Mouse (Mus musculus): ENCODE data around the gene Hnrnpa3. TPM values are rescaled to one million over a fixed set of nuclear protein-coding genes. Genes with fewer than 3 reads are reported as not detected.

Hnrnpa3 gene
- polyA plus RNA-seq, 1 experiment from 2014 or later = 135 TPM

DNA sequence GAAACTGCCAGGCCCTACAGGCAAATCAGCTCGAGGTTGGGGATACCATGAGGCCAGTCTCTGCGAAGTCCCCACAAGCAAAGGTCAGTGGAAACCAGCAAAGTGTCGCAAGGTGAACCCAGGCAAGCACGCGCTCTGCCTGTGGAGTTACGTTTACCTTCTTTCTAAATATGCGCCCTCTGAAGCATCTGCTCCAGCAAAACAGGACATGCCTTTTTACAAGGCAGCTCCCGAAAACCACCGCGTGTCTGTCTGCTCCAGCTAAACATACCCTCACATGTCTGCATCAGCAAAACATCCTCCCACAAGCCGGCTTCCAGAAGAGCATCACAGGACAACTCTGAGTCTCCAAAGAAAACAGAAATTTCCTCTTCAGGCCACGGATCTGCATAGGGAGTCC lies 13.8 kb upstream of the Hnrnpa3 start:
- no peak overlapping the region for H3K4me3 ChIP-seq (replicated peaks; ENCODE audit: low read length)
- H3K27me3 ChIP-seq (ENCODE audit: control insufficient read depth, insufficient read depth, low read length) = no peaks in the 10 kb centered on the region
- 94% methylated on average over 12 of the region's 12 CpGs for WGBS
- ATAC-seq (ENCODE audit: low FRiP score) (no peak), DNase-seq (ENCODE audit: low spot score) (no peak)
- H3K9ac ChIP-seq = no peak overlapping the region
- no peaks in the 10 kb centered on the region for H3K4me1 ChIP-seq (replicated peaks; ENCODE audit: control insufficient read depth, insufficient read depth, low read length)
- no peak overlapping the region for H3K4me2 ChIP-seq (replicated peaks)
- no peaks in the 10 kb centered on the region for H3K36me3 ChIP-seq (replicated peaks; ENCODE audit: control insufficient read depth, insufficient read depth)
- no peaks in the 10 kb centered on the region for H3K9me3 ChIP-seq (ENCODE audit: control insufficient read depth, low read length)
- no peak overlapping the region for H3K27ac ChIP-seq

DNA sequence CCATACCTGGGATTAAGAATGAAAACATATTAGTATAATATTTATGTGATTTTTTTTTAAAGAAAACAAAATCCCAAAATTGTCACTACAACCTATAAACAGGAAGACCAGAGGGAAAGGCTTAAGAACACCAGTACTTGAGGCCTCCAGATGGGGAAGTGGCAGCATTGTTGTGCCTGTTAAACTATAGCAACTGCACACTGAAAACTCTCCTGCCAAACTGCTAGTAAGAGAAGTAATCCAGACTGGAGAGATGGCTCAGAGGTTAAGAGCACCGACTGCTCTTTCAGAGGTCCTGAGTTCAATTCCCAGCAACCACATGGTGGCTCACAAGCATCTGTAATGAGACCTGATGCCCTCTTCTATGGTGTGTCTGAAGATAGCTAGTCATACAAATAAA lies 8.6 kb upstream of the Hnrnpa3 start:
- no peaks in the 10 kb centered on the region for H3K36me3 ChIP-seq (replicated peaks; ENCODE audit: control insufficient read depth, insufficient read depth)
- no peak overlapping the region for H3K27ac ChIP-seq
- no peak overlapping the region for H3K4me3 ChIP-seq (replicated peaks; ENCODE audit: low read length)
- H3K9me3 ChIP-seq (ENCODE audit: control insufficient read depth, low read length) = no peaks in the 10 kb centered on the region
- no peak for DNase-seq (ENCODE audit: low spot score)
- H3K9ac ChIP-seq = no peak overlapping the region
- ATAC-seq (ENCODE audit: low FRiP score) = no peak
- H3K4me2 ChIP-seq (replicated peaks) = no peak overlapping the region
- WGBS = 91% methylated on average over 1 of the region's 1 CpGs
- no peaks in the 10 kb centered on the region for H3K4me1 ChIP-seq (replicated peaks; ENCODE audit: control insufficient read depth, insufficient read depth, low read length)
- H3K27me3 ChIP-seq (ENCODE audit: control insufficient read depth, insufficient read depth, low read length) = no peaks in the 10 kb centered on the region

DNA sequence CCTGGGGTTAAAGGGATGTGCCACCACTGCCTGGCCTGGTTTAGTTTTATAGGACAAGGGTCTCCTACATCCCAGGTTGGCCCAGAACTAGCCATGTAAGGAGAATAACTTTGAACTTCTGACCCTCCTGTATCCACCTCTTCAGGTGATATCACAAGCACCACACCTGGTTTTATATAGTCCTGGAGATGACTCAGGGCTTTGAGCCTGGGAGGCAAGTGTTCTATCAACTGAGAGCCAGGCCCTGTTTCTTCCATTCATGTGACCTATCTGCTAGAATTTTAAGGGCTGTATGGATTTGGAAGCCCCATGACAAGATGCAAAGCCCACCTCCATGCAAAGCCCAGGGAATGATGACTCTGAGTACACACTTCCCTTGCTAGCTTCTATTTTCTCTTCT lies 5.9 kb upstream of the Hnrnpa3 start:
- Histone ChIP-seq H3K36me3 (replicated peaks; ENCODE audit: control insufficient read depth, insufficient read depth) (no peaks in the 10 kb centered on the region), H3K4me3 (replicated peaks; ENCODE audit: low read length) (no peak overlapping the region), H3K9me3 (ENCODE audit: control insufficient read depth, low read length) (no peaks in the 10 kb centered on the region), H3K4me2 (replicated peaks) (no peak overlapping the region), H3K9ac (no peak overlapping the region), H3K27me3 (ENCODE audit: control insufficient read depth, insufficient read depth, low read length) (no peaks in the 10 kb centered on the region), H3K4me1 (replicated peaks; ENCODE audit: control insufficient read depth, insufficient read depth, low read length) (peaks cover 8% of the 10 kb centered on the region), H3K27ac (no peak overlapping the region)
- DNase-seq (ENCODE audit: low spot score) (no peak), ATAC-seq (ENCODE audit: low FRiP score) (no peak)

DNA sequence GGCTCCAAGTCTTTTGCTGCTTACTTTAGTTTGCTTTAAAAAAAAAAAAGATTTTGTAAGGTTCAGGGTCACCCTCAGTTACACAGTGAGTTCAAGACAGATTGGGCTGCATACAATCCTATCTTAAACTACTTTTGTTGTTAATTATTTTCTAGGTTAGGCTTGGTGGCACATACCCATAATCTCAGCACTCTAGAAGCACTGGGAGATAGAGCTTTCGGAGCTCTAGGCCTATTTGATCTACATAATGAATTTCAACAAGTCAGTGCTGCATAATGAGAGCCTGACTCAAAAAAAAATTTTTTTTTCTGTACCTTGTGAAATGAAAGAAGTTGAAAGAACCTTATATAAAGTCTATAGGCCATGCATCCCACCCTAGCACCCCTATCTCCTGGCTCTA lies 4.4 kb upstream of the Hnrnpa3 start:
- WGBS = 86% methylated on average over 1 of the region's 1 CpGs
- Histone ChIP-seq H3K36me3 (replicated peaks; ENCODE audit: control insufficient read depth, insufficient read depth) (no peaks in the 10 kb centered on the region), H3K27me3 (ENCODE audit: control insufficient read depth, insufficient read depth, low read length) (no peaks in the 10 kb centered on the region), H3K27ac (no peak overlapping the region), H3K9ac (no peak overlapping the region), H3K4me1 (replicated peaks; ENCODE audit: control insufficient read depth, insufficient read depth, low read length) (peaks cover 8% of the 10 kb centered on the region), H3K4me3 (replicated peaks; ENCODE audit: low read length) (no peak overlapping the region), H3K9me3 (ENCODE audit: control insufficient read depth, low read length) (no peaks in the 10 kb centered on the region), H3K4me2 (replicated peaks) (no peak overlapping the region)
- DNase-seq (ENCODE audit: low spot score) (no peak), ATAC-seq (ENCODE audit: low FRiP score) (no peak)

DNA sequence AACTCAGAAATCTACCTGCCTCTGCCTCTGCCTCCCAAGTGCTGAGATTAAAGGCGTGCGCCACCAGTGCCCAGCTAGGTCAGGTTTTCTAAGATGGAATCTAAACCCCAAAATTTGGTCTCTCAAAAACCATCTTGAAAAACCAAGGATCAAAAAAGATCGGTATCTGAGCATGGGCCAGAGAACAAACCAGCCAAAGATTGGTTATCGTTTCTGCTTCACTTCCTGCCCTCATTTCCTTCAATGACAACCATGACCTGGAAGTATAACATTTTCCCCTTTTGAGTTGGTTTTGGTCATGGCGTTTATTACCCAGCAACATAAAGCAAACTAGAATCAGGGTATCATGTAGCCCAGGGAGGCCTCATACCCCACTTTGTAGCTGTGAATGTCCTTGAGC lies 2.1 kb upstream of the Hnrnpa3 start:
- H3K4me2 ChIP-seq (replicated peaks) = no peak overlapping the region
- WGBS = 95% methylated on average over 5 of the region's 5 CpGs
- DNase-seq (ENCODE audit: low spot score) = no peak
- H3K27ac ChIP-seq = 0 out of 2 replicates have a peak overlapping the region, but pooled peaks have one; percentile 4
- no peak overlapping the region for H3K9ac ChIP-seq
- ATAC-seq (ENCODE audit: low FRiP score) = no peak
- H3K4me3 ChIP-seq (replicated peaks; ENCODE audit: low read length) = no peak overlapping the region
- peaks cover 2% of the 10 kb centered on the region for H3K36me3 ChIP-seq (replicated peaks; ENCODE audit: control insufficient read depth, insufficient read depth)
- H3K4me1 ChIP-seq (replicated peaks; ENCODE audit: control insufficient read depth, insufficient read depth, low read length) = peaks cover 19% of the 10 kb centered on the region
- no peaks in the 10 kb centered on the region for H3K9me3 ChIP-seq (ENCODE audit: control insufficient read depth, low read length)
- no peaks in the 10 kb centered on the region for H3K27me3 ChIP-seq (ENCODE audit: control insufficient read depth, insufficient read depth, low read length)

DNA sequence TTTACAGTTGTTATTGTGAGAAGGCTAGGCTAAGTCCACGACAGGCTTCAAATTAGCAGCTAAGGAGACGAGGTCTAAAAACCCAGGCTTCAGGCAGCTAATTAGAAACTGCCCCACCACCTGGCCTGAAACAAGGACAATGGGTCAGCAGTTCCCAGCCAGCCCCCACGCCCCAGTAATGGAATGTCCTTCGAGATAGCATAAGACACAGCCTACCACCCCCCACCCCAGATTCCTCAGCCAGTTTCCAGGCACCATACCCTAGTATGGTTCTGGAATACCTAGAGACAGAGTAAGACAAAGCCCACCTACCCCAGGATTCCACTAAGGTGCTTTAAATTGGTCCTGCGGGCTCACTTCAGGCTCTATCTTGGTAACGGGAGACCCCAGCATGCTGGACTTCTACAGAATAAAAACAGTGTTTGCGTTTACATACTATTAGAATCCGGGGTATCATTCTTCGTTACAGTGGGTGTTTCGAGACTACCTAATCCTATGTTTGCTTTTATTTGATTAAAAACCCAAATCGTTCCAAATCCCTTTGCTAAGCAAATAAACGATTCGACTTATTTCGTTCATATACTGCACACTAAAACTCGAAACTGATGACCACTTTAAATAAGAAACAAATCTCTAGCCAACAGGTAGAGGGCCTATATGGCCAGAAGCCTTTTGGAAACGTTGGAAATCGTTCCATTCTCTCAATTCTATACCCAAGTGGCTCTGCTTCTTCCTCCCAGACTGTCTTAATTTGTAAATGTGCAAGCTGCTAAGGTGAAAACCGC lies 962 bp upstream of the Hnrnpa3 start:
- peak overlapping the region; percentile 75 for H3K4me2 ChIP-seq (replicated peaks)
- peaks cover 19% of the 10 kb centered on the region for H3K4me1 ChIP-seq (replicated peaks; ENCODE audit: control insufficient read depth, insufficient read depth, low read length)
- WGBS = 3% methylated on average over 18 of the region's 18 CpGs
- peak overlapping the region; percentile 100 for H3K27ac ChIP-seq
- DNase-seq (ENCODE audit: low spot score) = peak; percentile 66
- ATAC-seq (ENCODE audit: low FRiP score) = no peak
- H3K9me3 ChIP-seq (ENCODE audit: control insufficient read depth, low read length) = no peaks in the 10 kb centered on the region
- no peaks in the 10 kb centered on the region for H3K27me3 ChIP-seq (ENCODE audit: control insufficient read depth, insufficient read depth, low read length)
- peaks cover 13% of the 10 kb centered on the region for H3K36me3 ChIP-seq (replicated peaks; ENCODE audit: control insufficient read depth, insufficient read depth)
- H3K4me3 ChIP-seq (replicated peaks; ENCODE audit: low read length) = peak overlapping the region; percentile 75
- peak overlapping the region; percentile 99 for H3K9ac ChIP-seq

DNA sequence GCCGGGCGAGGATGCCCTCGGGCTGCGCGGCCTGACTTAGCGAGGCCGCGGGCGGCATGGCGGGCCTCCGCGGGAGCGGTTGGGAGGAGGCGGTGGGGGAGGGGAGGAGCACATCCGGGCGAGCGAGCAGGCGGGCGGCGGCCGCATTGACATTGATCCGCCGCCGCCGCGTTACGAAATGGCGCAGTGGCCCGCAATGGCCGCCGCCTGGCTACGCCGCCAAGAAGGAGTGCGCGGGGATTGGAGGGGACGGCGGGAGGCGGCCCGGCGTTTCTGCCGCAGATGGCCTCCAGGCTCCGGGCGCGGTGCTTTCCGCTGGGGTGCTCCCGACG lies 534 bp downstream of the Hnrnpa3 start:
- Histone ChIP-seq H3K4me2 (replicated peaks) (peak overlapping the region; percentile 74), H3K27ac (peak overlapping the region; percentile 99), H3K27me3 (ENCODE audit: control insufficient read depth, insufficient read depth, low read length) (no peaks in the 10 kb centered on the region), H3K9ac (peak overlapping the region; percentile 88), H3K36me3 (replicated peaks; ENCODE audit: control insufficient read depth, insufficient read depth) (peaks cover 28% of the 10 kb centered on the region), H3K4me1 (replicated peaks; ENCODE audit: control insufficient read depth, insufficient read depth, low read length) (peaks cover 19% of the 10 kb centered on the region), H3K4me3 (replicated peaks; ENCODE audit: low read length) (peak overlapping the region; percentile 75), H3K9me3 (ENCODE audit: control insufficient read depth, low read length) (no peaks in the 10 kb centered on the region)
- peak; percentile 65 for ATAC-seq (ENCODE audit: low FRiP score)
- DNase-seq (ENCODE audit: low spot score) = peak; percentile 88
- under 1% methylated on average over 39 of the region's 47 CpGs for WGBS

DNA sequence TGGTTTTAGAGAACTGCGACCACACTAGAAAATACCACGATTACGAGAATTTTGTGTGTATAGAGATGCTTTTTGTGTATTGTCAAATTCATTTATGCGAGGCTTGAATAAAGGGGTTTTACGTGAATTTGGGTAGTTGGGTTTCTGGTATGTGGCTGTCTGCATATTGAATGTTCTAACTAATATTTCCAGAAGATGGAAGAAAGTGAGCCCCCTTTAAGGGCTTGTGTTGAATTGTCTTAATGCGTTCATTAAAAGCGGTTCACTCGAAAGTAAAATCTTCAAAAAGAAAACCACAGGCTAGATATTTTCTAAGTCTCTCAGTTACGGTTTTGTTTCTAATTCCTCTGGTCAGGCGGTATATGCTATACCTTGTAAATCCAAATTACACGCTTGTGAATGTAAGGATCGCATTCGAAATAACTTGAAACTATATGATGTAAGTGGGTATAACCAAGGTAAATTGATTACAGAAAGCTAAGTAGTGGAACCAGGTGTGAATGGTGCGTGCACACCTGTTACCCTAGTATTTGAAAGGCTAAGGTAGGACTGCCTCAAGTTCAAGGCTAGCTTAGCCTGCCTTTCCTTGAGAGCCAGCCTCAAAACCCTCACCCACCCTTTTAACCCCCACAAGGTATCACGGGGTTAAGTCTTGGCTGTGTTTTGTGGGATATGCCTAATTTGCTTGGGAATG lies 1.3 kb downstream of the Hnrnpa3 start:
- peak overlapping the region; percentile 88 for H3K9ac ChIP-seq
- peaks cover 35% of the 10 kb centered on the region for H3K36me3 ChIP-seq (replicated peaks; ENCODE audit: control insufficient read depth, insufficient read depth)
- 3% methylated on average over 15 of the region's 15 CpGs for WGBS
- H3K27me3 ChIP-seq (ENCODE audit: control insufficient read depth, insufficient read depth, low read length) = no peaks in the 10 kb centered on the region
- peak overlapping the region; percentile 74 for H3K4me2 ChIP-seq (replicated peaks)
- H3K27ac ChIP-seq = peak overlapping the region; percentile 99
- H3K4me3 ChIP-seq (replicated peaks; ENCODE audit: low read length) = peak overlapping the region; percentile 75
- no peak for DNase-seq (ENCODE audit: low spot score)
- no peak for ATAC-seq (ENCODE audit: low FRiP score)
- no peaks in the 10 kb centered on the region for H3K9me3 ChIP-seq (ENCODE audit: control insufficient read depth, low read length)
- peaks cover 19% of the 10 kb centered on the region for H3K4me1 ChIP-seq (replicated peaks; ENCODE audit: control insufficient read depth, insufficient read depth, low read length)

DNA sequence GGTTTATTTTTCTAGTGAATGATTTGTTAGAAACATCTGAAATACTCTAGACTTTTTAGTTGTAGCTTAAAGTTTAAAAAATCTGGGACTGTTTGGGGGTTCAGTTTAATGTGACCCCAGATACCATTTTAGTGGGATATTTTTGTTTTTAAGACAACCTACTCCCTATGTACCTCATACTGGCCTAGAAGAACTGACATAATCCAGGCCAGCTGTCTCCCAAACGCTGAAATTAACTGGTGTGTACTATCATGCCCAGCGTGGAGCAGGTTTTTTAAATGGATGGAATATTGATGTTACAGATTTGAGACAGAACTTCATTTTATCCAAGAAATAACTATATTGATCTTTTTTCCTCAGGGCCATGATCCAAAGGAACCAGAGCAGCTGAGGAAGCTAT lies 2.0 kb downstream of the Hnrnpa3 start:
- DNase-seq (ENCODE audit: low spot score) (no peak), ATAC-seq (ENCODE audit: low FRiP score) (no peak)
- Histone ChIP-seq H3K4me3 (replicated peaks; ENCODE audit: low read length) (peak overlapping the region; percentile 75), H3K4me1 (replicated peaks; ENCODE audit: control insufficient read depth, insufficient read depth, low read length) (peaks cover 19% of the 10 kb centered on the region), H3K9ac (peak overlapping the region; percentile 88), H3K27me3 (ENCODE audit: control insufficient read depth, insufficient read depth, low read length) (no peaks in the 10 kb centered on the region), H3K27ac (no peak overlapping the region), H3K36me3 (replicated peaks; ENCODE audit: control insufficient read depth, insufficient read depth) (peaks cover 36% of the 10 kb centered on the region), H3K4me2 (replicated peaks) (peak overlapping the region; percentile 74), H3K9me3 (ENCODE audit: control insufficient read depth, low read length) (no peaks in the 10 kb centered on the region)
- WGBS = 46% methylated on average over 2 of the region's 2 CpGs
